Mouse (Mus musculus) small intestine, adult 2 months (tissue): ENCODE data around the gene Gm20388. TPM values are rescaled to one million over a fixed set of nuclear protein-coding genes. Genes with fewer than 3 reads are reported as not detected.

Experiments
- H3K27ac ChIP-seq: fragments of 200-500 bp; 2 replicates; pipeline ENCODE4 v1.5.1; 2012; ENCODE audit warnings: low read depth, low read length, control low read depth, inconsistent platforms; ENCODE audit not compliant: insufficient read depth
- H3K27me3 ChIP-seq: fragments of 200-500 bp; 2 replicates; pipeline ENCODE4 v1.6.1; 2012; ENCODE audit warnings: mild to moderate bottlenecking, moderate library complexity, low read length, inconsistent platforms; ENCODE audit not compliant: control insufficient read depth, insufficient read depth
- H3K36me3 ChIP-seq: fragments of 200-500 bp; 2 replicates; pipeline ENCODE4 v1.6.1; 2012; ENCODE audit warnings: mild to moderate bottlenecking, low read length, control low read depth, inconsistent platforms; ENCODE audit not compliant: control insufficient read depth, insufficient read depth
- H3K4me1 ChIP-seq: fragments of 200-500 bp; 2 replicates; pipeline ENCODE4 v1.6.1; 2012; ENCODE audit warnings: low read length, inconsistent platforms, mixed read lengths; ENCODE audit not compliant: control insufficient read depth, insufficient read depth, insufficient read length
- H3K4me3 ChIP-seq: fragments of 200-500 bp; 2 replicates; pipeline ENCODE4 v1.5.1; 2012; ENCODE audit warnings: low read depth, mild to moderate bottlenecking, control low read depth, inconsistent platforms, low read length, moderate library complexity
- CTCF ChIP-seq: fragments of 200-500 bp; IDR thresholded peaks from 2 replicates; pipeline ENCODE4 v1.5.1; 2012; ENCODE audit warnings: low read depth, mild to moderate bottlenecking, control low read depth, inconsistent platforms, low read length, moderate library complexity, mixed read lengths; ENCODE audit not compliant: insufficient replicate concordance, insufficient read length; ENCODE audit errors: extremely low read depth
- POLR2A ChIP-seq: fragments of 200-500 bp; IDR thresholded peaks from 2 replicates; pipeline ENCODE4 v1.6.1; 2012; ENCODE audit warnings: low read depth, mild to moderate bottlenecking, control low read depth, inconsistent platforms, low read length, moderate library complexity
- WGBS: fragments of 180-500 bp; shearing (Covaris S2); methylation state at CpG from one replicate; pipeline ENCODE4 v1.1.7; 2018; 5-methylcytosine and 5-hydroxymethylcytosine counted together
- polyA plus RNA-seq: library from polyadenylated mRNA; depleted of rRNA; stranded (reverse); fragments of >200 nt; gene quantifications from 2 replicates; pipeline ENCODE4 v1.2.3, GENCODE M21; 2012

The Gm20388 gene
- polyA plus RNA-seq, 1 experiment, result 37.3 TPM

DNA sequence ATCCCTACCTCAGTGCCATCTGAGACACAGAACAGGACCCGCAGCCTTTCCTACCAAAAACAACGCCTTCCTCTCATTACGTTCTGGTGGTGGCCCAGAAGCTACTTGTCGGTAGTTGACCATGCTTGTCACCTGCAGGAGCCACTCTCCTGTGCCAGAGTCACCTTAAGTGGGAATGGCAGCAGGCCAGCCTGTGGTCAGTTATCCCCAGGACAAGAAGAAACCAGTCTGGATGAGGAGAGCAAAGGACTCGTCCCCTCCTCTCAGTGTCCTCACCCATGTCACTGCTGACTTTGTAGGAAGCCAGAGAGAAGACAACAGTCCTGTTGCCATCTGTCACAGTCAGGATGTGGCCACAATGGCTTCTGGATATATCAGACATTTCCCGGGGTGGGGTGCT is 2906.3 kb downstream of the Gm20388 start:
- H3K27ac ChIP-seq, result no peak overlapping the region
- TF ChIP-seq POLR2A (no peak), CTCF (no peak)
- 91% methylated on average over 6 of the region's 6 CpGs for whole genome bisulfite sequencing
- H3K36me3 ChIP-seq, result peaks cover 15% of the 10 kb centered on the region
- no peaks in the 10 kb centered on the region for H3K4me1 ChIP-seq
- no peaks in the 10 kb centered on the region for H3K27me3 ChIP-seq
- no peak overlapping the region for H3K4me3 ChIP-seq

DNA sequence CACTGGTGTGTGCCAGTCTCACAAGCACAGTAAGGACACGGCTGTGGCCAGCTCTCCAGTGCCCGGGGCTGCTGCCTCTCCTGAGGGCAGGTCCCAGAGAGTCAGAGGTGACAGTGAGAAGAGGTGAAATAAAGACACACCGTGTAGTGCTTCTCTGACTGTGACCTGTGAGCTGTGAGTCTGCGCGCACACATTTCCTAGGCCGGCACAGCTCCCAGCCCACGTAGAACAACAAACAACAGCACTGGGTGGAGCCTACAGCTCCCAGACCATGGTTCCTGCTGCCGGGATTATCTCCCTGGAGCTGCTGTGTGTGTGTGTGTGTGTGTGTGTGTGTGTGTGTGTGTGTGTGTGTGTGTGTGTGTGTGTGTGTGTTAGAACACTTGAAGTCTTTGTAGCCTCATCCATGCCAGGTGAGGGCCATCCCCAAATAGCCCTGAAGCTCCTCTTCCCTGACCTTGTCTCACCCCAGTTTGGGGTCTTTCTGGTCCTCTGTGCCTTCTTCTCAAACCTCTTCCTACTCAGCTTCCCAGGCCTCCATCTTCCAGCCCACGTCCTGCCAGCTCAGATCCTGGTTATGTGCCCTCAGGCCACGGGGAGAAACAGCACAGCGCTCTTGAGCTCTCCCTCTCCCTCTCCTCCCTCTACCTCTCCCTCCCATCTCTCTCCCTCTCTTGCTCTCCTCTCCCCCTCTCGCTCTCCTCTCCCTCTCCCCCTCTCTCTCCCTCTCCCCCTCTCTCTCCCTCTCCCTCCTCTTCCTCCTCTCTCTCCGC is 2907.3 kb downstream of the Gm20388 start:
- no peak overlapping the region for H3K4me3 ChIP-seq
- 68% methylated on average over 13 of the region's 13 CpGs for WGBS
- no peaks in the 10 kb centered on the region for H3K4me1 ChIP-seq
- peaks cover 14% of the 10 kb centered on the region for H3K36me3 ChIP-seq
- TF ChIP-seq POLR2A (no peak), CTCF (no peak)
- H3K27me3 ChIP-seq, result no peaks in the 10 kb centered on the region
- no peak overlapping the region for H3K27ac ChIP-seq

DNA sequence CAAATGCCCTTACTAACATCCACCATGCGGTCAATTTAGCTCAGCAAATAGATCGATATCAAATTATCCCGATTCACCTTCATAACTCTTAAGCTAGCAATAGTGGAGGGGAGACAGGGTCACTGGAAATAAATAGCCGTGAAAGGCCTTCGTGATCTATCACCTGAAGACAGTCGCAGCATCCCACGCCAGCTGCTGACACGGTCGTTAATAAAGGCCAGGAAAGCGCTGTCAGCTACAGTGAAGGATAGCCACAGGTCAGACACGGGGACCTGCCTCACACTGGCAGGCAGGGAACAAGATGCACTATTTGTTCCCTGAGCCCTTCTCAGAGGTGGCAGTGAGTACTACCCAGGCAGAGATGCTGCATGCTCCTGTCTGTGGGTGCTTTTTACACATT is 2909.1 kb downstream of the Gm20388 start:
- 74% methylated on average over 11 of the region's 11 CpGs for WGBS
- TF ChIP-seq CTCF, result no peak
- TF ChIP-seq POLR2A, result no peak
- no peak overlapping the region for H3K27ac ChIP-seq
- H3K4me1 ChIP-seq, result no peaks in the 10 kb centered on the region
- H3K4me3 ChIP-seq, result no peak overlapping the region
- H3K27me3 ChIP-seq, result no peaks in the 10 kb centered on the region
- H3K36me3 ChIP-seq, result peaks cover 3% of the 10 kb centered on the region; the same call in 1 of the 2 replicates

DNA sequence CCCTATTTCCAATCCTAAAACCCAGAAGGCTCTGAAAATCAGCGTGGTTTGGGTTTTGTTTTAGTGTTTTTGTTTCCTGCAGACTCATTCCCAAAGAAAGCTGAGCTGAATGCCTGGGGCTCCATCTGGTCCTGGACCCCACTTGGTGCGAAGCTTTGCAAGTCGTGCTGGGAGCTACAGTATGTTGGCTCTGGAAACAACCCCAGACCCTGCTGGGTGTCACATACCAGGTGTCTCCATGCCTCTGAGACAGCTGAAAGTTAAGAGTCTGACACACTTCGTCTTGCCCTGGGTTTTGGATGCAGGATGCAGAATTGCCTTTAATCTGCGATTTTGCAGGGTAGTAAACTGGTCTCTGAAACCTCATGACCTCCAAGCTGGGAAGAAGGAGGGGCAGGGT is 2913.9 kb downstream of the Gm20388 start:
- Histone ChIP-seq H3K36me3 (no peaks in the 10 kb centered on the region), H3K27me3 (no peaks in the 10 kb centered on the region), H3K27ac (no peak overlapping the region), H3K4me3 (no peak overlapping the region), H3K4me1 (no peaks in the 10 kb centered on the region)
- 65% methylated on average over 5 of the region's 5 CpGs for WGBS
- TF ChIP-seq CTCF, result no peak
- TF ChIP-seq POLR2A, result no peak

DNA sequence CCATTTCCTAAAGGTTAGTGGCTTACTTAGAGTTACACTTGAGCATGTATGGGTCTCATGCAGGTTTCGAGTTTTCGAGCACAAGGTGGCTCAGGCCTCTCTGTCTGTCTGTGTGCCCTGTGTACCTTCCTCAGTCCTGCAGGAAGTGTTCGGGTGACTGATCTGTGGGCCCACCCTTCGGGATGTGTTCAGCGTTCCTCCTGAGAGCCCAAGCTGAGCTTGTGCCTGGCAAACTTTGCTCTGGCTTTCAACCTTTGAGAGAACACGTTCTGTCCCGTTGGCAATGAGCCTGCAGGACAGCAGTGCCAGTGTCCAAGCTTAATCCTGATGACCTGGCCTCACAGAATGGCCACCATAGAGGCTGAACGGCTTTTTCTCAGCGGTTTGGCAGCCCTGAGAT is 2914.3 kb downstream of the Gm20388 start:
- no peaks in the 10 kb centered on the region for H3K4me1 ChIP-seq
- H3K27ac ChIP-seq, result no peak overlapping the region
- 77% methylated on average over 9 of the region's 9 CpGs for WGBS

DNA sequence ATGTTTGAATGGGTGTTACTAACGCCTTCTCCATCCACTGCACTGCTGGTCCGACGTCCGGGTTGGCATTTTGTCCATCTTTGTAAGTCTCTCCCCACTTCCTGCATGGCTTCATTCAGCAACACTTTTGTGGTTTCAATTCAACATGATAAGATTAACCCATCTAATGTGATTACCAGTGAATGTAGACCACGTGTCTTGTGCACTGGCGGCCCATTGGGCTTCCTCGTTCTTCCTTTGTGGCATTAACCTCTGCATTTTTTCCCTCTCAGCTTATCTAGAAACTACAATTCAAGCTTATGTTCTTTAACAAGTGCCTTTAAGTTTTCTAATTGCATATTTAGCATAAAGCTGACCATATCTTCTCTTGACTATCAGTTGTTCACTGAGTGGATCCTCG is 2914.8 kb downstream of the Gm20388 start:
- Histone ChIP-seq H3K36me3 (no peaks in the 10 kb centered on the region), H3K27me3 (no peaks in the 10 kb centered on the region), H3K4me1 (no peaks in the 10 kb centered on the region), H3K27ac (no peak overlapping the region), H3K4me3 (no peak overlapping the region)
- 70% methylated on average over 8 of the region's 8 CpGs for WGBS
- no peak for TF ChIP-seq CTCF
- no peak for TF ChIP-seq POLR2A

More for the DNA sequence above, 2914.3 kb downstream of the Gm20388 start:
- Histone ChIP-seq H3K4me3 (no peak overlapping the region), H3K27me3 (no peaks in the 10 kb centered on the region), H3K36me3 (no peaks in the 10 kb centered on the region)
- TF ChIP-seq POLR2A, result no peak
- TF ChIP-seq CTCF, result no peak

DNA sequence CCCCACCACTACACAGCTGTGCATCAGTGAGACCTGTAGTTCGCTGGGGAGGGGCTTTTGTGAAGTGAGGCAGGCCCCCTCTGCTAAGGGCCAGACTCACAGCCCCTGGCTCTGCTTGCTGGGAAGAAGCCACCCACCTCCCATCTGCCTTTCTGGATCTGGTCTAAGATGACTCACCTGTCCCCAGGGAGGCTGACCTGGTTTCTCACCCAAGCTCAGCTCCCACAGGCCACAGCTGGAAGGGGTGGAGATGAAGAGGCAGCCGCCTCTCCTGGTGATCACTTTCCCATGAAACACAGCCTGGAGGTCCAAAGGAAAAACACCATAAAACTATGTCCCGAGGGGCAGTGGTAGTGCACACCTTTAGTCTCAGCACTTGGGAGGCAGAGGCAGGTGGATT is 2918.8 kb downstream of the Gm20388 start:
- no peak for TF ChIP-seq POLR2A
- no peak for TF ChIP-seq CTCF
- H3K27me3 ChIP-seq, result no peaks in the 10 kb centered on the region
- H3K4me3 ChIP-seq, result no peak overlapping the region
- no peaks in the 10 kb centered on the region for H3K4me1 ChIP-seq
- 63% methylated on average over 3 of the region's 3 CpGs for WGBS
- H3K27ac ChIP-seq, result no peak overlapping the region
- no peaks in the 10 kb centered on the region for H3K36me3 ChIP-seq
